Mouse (Mus musculus) heart, postnatal 14 days (tissue): ENCODE data around the gene Farsa. TPM values are rescaled to one million over a fixed set of nuclear protein-coding genes. Genes with fewer than 3 reads are reported as not detected.

ENCODE experiments used
- DNase-seq, 2 experiments: peaks; one replicate each; pipeline ENCODE4 v3.0.0; 2021 to 2022
- intact Hi-C: fragments of 180-260 bp; cut with DNase I; formaldehyde crosslinking; loops from one replicate; pipeline ENCODE4 v1.15.1; 2025
- total RNA-seq, 2 experiments: library from RNA; stranded (reverse); gene quantifications; 2 replicates each; pipeline ENCODE4 v1.2.3; 2021

Farsa gene
- total RNA-seq, 2 experiments from 2014 or later: 23.7 to 27.8 TPM

GRCm38 (mm10) chr8:84832759-84833742 lies 23.7 kb upstream of the Farsa start:
- no peak for DNase-seq
- intact Hi-C loops: loop anchor here (10.0 kb wide), 1 partner anchor 818 kb away; the partner anchor contains the start of gene 2210011C24Rik

GRCm38 (mm10) chr8:84834002-84834865 lies 22.6 kb upstream of the Farsa start:
- intact Hi-C loops: loop anchor here (10.0 kb wide), 1 partner anchor 819 kb away; the partner anchor contains the start of gene 2210011C24Rik

DNA sequence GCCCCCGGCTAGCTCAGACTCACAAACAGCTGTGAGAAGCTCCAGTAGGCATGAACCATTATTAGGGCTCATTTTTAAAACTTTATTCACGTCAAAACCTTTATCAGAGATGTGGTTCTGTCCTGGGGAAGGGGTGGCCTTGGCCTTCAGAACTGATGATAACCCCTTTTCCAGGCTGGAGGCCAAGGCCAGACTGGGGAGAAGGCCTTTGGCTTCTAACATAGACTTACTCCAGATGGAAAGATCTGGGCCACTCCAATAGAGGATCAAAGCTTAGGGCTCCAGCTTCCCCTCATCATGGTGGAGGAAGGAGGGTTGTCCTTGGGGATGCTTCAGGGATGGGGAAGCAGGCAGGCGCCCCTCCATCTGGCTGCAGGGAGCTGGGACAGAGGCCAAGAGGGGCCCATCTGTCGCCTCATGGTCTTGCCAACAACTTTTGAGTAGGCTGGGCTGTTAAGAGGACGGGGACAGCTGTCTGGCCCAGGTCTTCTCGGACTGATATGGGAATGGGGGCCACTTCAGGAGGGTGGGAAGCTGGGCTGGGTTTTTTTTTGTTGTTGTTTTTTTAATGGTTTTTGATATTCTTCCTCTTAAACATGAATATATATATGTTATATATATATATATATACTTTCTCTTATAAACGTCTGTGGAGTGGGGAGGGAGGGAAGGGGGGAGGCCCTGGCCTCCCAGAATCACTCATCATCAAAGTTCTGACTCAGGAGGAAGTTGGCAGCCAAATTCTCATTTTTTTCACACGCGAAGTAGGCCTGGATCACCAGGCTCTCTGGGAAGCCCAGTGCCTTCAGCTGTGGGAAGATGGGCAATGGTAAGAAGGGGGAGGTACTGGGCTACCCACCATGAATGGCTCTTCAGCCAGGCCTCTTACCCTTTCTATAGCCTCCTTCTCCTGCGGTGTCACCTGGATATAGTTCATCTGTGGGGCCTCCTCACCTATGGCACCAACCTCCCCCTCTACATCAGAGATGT lies 21.6 kb upstream of the Farsa start:
- intact Hi-C loops: loop anchor here (10.0 kb wide), 1 partner anchor 820 kb away; the partner anchor contains the start of gene 2210011C24Rik
- DNase-seq: peak; percentile 56 to 58

More at GRCm38 (mm10) chr8:84834002-84834865, 22.6 kb upstream of the Farsa start:
- DNase-seq: no peak

DNA sequence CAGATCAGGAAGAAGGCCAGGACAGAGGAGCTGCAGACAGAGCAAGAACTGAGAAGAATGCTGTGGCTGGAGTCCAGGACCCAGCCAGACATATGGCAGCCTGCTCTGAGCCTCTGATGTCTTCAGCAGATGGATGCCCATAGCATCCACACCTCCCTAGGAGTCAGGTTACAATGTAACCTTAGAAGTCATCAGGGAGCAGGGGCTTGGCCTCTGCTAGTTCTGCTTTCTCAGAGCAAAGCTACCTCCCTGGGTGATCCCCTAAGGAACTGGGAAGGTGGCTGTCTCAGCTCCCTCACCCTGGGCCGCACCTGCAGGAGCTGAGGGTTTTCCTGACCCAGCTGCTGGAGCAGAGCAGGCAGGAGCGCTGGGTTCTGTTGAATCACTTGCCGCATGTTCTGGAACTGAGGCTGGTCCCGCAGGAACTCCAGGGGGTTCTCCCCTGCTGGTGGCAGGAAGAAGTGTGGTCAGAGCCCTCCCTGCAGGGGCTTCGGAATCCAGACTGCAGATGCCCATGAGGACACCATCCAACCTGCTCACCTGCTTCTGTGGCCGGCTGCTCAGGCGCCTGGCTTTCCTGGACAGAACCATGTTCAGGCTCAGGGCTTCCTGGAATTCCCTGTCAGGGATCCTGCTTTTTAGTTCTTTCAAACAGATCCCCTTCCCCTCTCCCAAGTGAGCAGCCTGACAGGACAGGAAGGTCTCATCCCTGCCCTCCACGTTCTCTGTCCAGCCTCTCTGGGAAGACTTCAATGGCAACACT lies 19.5 kb upstream of the Farsa start:
- intact Hi-C loops: loop anchor here (10.0 kb wide), 1 partner anchor 823 kb away; the partner anchor contains the start of gene 2210011C24Rik
- no peak for DNase-seq

- no peak for DNase-seq
- intact Hi-C loops: loop anchor here (10.0 kb wide), 1 partner anchor 823 kb away; the partner anchor contains the start of gene 2210011C24Rik
Observed at GRCm38 (mm10) chr8:84837912-84838470, 18.8 kb upstream of the Farsa start.

- no peak for DNase-seq
- intact Hi-C loops: loop anchor here (10.0 kb wide), 1 partner anchor 824 kb away; the partner anchor contains the start of gene 2210011C24Rik
Observed at GRCm38 (mm10) chr8:84838513-84838912, 18.3 kb upstream of the Farsa start.

DNA sequence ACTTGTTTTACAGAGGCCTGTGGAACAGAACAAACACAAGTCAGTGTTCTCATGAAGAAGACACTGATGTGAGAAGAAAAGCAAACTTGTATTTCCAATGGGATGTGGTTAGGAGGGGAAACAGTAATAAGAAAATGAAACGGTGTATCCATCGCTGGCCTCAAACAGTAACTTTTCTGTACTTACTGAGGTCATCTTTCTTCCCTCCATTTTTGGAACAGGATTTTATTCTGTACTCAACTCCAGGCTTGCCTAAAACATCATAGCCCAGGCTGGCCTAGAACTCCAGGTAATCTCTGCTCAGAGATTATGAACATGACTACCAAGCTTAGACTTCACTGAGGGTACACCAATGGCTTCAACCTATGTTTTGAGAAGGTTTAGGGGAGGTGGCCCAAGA lies 17.4 kb upstream of the Farsa start:
- no peak for DNase-seq
- intact Hi-C loops: loop anchor here (10.0 kb wide), 1 partner anchor 825 kb away; the partner anchor contains the start of gene 2210011C24Rik

DNA sequence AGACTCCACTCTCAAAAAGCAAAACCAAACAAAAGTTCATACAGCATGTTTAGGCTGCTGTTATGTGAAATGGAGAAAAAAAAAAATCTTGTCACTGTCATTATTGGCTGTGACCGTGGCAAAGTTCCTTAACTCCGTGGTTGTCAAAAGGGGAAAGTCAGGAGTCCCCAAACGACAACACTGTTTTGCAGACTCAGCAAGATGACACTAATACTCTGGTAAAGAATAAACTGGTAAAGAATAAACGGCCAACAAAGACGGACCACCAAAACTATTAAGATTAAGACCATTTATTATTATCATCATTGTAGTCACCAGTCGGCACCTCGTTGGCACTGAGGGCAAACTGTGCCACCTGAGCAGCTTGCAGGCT lies 16.9 kb upstream of the Farsa start:
- no peak for DNase-seq
- intact Hi-C loops: loop anchor here (10.0 kb wide), 1 partner anchor 825 kb away; the partner anchor contains the start of gene 2210011C24Rik

DNA sequence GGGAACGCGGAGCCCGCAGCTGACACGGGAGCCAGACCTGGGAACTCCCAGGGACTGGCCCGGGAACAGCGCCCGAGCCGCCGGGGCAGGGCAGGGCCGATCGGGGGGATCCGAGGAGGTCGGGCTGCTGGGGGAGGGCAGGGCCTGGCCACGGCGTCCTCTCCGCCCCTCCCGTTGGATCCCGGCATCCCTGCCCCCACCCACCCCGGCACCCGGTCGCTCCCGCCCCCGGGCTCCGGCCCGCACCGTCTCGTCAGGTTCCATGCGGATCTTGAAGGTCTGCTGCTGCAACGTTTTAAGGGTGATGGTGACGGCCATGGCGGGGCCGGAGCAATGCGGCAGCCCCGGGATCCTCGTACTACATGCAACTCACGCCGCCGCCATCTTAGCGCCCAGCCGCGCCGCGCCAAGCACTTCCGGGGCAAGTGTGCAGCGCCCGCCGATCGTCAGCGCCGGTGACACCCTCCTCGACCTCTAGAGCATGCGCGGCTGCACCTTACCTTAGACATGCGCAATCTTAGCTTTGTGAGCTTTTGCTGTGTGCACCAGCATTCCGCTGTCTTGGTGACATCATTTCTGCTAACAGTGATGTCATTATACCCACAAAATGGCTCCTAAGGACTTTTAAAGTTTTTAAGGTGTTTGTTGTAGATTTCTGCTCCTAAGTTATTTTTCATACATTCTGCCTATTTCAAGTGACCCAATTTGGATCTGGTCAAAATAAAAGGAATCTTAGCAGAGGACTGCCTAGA lies 16.4 kb upstream of the Farsa start, which contains the start of gene Rad23a:
Gene Rad23a, minus strand, starts transcription at position 418 of the 752 bp plus-strand sequence.
- DNase-seq: peak; percentile 91 to 92
- intact Hi-C loops: no loop called here

GRCm38 (mm10) chr8:84841514-84841913 lies 15.3 kb upstream of the Farsa start:
- DNase-seq: no peak
- intact Hi-C loops: no loop called here

GRCm38 (mm10) chr8:84844397-84845070 lies 12.3 kb upstream of the Farsa start:
- no peak for DNase-seq
- intact Hi-C loops: no loop called here

DNA sequence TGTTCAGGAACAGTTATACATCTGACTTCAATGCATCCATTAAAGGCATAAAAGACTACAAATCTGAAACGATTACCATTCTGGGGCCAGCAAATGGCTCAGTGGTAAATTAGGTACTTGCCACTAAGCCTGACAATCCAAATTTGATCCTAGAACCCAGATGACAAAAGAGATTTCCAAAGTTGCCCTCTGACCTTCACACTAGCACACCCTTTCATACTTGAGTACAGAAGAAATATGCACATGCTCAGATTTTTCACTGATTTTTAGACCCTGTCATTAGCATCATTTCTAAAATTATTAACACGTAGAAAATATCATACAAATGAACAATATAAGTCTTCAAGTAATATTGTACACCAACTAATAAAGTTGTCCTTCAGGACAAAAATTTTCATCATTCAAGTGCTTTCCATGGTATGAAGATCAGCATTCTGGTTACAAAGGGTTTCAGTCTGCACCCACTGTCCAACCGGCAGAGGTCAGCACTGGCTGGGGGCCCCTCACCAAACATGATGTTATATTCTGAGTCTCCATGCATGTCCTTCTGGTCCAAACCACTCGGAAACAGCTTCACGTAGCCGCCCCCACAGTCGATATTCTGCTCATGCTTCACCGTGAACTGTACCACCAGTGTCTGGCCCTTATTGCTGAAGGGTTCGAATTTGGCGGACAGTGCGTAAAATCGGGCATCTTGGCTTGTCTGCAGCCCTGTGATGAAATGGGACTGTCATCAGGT lies 11.3 kb upstream of the Farsa start:
- intact Hi-C loops: loop anchor here (2.0 kb wide), 1 partner anchor 57 kb away; no protein-coding TSS in a partner anchor
- DNase-seq: peak; percentile 32 to 54

- DNase-seq: no peak
- intact Hi-C loops: loop anchor here (2.0 kb wide), 1 partner anchor 57 kb away; no protein-coding TSS in a partner anchor
Observed at GRCm38 (mm10) chr8:84846094-84846721, 10.6 kb upstream of the Farsa start.

DNA sequence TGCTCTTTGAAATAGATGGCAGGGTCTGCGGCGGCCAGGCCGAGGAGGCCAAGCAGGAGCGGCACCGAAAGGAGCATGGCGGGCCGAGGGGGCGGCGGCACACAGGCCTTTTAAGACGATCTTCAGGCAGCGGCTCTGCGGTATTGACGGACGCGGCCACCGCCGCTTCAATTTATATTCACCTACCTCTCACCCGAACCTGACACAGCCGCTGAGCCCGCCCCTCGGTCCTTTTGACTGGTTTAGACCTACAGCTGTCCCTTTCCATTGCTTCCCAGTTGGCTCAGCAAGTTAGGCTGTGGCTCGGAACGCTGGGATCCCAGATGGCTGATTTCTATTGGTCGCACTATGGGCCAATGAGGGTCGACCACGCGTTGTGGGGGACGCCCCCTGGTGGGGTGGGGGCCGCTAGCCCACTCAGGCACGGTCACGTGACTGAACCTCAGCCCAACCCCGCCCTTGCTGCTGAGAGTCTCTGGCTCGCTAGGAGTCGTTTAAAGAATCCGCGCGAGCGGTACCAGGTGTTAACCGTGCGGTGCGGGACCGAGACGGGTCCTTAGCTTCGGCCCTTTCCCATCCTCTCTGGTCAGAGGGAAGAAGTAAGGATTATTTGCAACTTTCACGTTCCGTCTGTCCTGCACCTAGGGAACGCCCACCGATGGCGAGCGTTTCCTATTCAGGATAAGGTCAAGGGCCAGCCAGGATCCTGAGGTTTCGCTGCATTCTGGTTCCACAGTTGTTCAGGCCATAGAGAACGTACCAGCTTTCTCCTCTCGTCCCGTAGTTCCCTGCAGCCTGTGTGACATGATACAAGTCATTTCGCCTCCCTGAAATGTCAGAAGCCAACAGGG lies 9.8 kb upstream of the Farsa start, which contains the start of gene Calr:
Gene Calr, minus strand, starts transcription at position 213 of the 851 bp plus-strand sequence.
- DNase-seq: peak; percentile 99
- intact Hi-C loops: loop anchor here (2.0 kb wide), 1 partner anchor 56 kb away; no protein-coding TSS in a partner anchor
